Mouse (Mus musculus): ENCODE results near the gene Gm12169. TPM values are rescaled to one million over a fixed set of nuclear protein-coding genes. Genes with fewer than 3 reads are reported as not detected.

The Gm12169 gene
- not detected in 2 replicates for polyA plus RNA-seq (2012; rRNA removed)

DNA sequence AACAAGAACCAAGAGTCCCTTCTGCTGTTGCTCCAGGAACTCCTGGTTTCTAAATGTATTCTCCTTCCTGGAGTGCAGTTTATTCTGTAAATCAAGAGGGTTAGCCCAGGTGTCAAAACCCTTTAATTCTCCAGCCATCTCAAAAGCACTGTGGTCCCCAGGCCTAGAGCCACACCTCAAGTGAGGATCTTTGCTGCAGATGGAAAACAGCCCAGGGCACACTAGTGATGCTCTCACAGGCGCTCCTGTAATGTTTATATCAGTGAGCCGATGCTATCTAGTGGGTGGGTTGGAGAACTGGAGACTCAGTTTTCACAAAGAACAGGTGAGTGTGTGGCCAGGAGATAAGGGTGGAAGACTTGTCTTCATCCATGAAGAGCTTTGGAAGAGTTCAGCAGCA, at the start of gene Gm12169:
Gene Gm12169, plus strand, starts transcription at position 301 of the 400 bp plus-strand sequence.

DNA sequence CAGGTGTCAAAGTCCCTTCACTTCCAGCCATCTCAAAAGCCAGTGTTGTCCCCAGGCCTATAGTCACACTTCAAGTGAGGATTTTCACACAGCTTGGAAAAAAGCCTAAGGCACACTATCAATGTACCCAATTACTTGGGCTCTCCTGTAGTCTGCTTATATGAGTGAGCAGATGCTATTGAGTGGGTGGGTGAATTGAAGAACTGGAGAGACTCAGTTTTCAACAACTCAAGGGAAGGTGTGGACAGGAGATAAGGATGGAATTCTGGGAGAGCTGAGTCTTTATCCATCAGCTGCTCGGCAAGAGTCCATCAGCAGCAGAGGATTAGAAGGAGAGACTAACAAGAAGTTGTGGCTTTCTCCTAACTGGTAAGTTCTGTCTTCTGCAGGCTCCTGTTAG, 47.3 kb downstream of the Gm12169 start, which contains the start of gene BC053393:
Gene BC053393, plus strand, starts transcription at position 210 of the 400 bp plus-strand sequence.

Other genes starting within 250 kb of the Gm12169 start
- 3.7 and 4.7 TPM in 2 replicates for gene Cyfip2, start 211.4 kb upstream of the Gm12169 start, polyA plus RNA-seq (2012; rRNA removed)
- gene Itk, start 134.7 kb upstream of the Gm12169 start, polyA plus RNA-seq (2012; rRNA removed): 0.09 and 0.14 TPM in 2 replicates
- 0.05 and 0.06 TPM in 2 replicates for gene Fam71b, start 127.7 kb upstream of the Gm12169 start, polyA plus RNA-seq (2012; rRNA removed)
- gene Med7, start 87.3 kb upstream of the Gm12169 start, polyA plus RNA-seq (2012; rRNA removed): 22.4 and 22.9 TPM in 2 replicates
- 0.14 and 0.20 TPM in 2 replicates for gene Havcr2, start 69.3 kb upstream of the Gm12169 start, polyA plus RNA-seq (2012; rRNA removed)
- gene BC053393, start 47.3 kb downstream of the Gm12169 start, polyA plus RNA-seq (2012; rRNA removed): not detected in 2 replicates
- gene Dppa1, start 105.0 kb downstream of the Gm12169 start, polyA plus RNA-seq (2012; rRNA removed): not detected in 2 replicates
- 56.2 and 65.3 TPM in 2 replicates for gene Timd2, start 182.8 kb downstream of the Gm12169 start, polyA plus RNA-seq (2012; rRNA removed)
- gene Havcr1, start 210.9 kb downstream of the Gm12169 start, polyA plus RNA-seq (2012; rRNA removed): 0.06 and 0.08 TPM in 2 replicates

Measured in liver, embryonic 18 days (tissue).